Comparison of ENCODE assay signal across 1 mouse cellular context in the genomic region with DNA sequence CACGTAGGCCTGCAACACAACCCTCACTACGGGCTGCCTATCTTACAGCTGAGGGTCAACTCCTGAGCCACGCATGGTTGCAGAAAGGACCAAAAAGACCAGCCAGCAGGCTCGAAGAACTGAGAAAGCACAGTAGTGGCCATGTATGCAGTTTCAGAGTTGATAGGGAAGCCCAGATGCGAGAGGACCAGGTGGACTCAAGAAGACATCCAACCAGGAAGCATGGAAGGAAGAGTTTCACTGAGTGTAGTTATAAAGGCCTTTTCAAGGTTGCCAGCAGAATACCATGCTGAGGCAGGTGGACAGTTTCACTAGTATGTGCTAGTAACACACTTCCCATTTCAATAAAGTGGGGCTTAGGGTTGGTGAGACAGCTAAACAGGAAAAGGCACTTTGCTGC.
TF ChIP-seq lines count a peak whose summit lies in the region.

No protein-coding gene starts in this region.

TF ChIP-seq in CH12.LX, 34 proteins besides CTCF, POLR2A, EP300 and RAD21:
- TF ChIP-seq SIN3A (IDR thresholded peaks at IDR 0.05; ENCODE audit: low read length) (peak; percentile 73; the same call in 1 of the 2 replicates), ZNF384 (IDR thresholded peaks at IDR 0.05; ENCODE audit: low read depth, low read length) (0 out of 2 replicates have a peak, but pooled peaks have one; percentile 6), PAX5 (IDR thresholded peaks at IDR 0.05; ENCODE audit: low read length) (no peak), MXI1 (IDR thresholded peaks at IDR 0.05; ENCODE audit: low read depth, low read length) (peak; percentile 3; the same call in 1 of the 2 replicates)
